27 mouse cellular contexts compared by ENCODE assay signal in the genomic region with DNA sequence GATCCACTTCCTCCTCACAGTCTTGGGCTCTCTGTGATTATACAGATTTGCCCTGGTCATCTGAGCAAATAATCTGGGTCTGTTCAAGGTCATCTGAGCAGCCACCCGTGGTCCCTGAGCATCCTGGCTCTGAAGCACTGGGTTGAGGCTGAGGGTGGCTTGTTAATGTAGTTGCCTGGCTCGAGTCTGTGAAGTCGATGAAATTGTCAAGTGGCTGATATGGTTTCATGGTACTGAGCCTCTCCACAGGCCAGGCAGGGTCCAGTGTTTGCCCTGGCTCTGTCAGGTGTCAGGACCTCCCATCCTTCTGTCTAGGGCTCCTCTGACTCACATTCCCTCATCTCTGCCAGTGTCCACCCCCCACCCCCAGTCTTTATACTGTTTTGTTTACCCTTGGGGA. TPM values are rescaled to one million over a fixed set of nuclear protein-coding genes. Genes with fewer than 3 reads are reported as not detected.
"Had no signal": no experiment of that assay in that cellular context is flagged by ENCODE, and none has a peak within 500 bp of the region (broad histone marks: within the 10 kb centered on the region; RNA-seq: fewer than 3 reads in every experiment).

No protein-coding gene starts in this region.

- H3K4me1 ChIP-seq: lung, embryonic 15.5 days; neural tube, embryonic 12.5 days; neural tube, embryonic 15.5 days had no signal

- H3K4me3 ChIP-seq: layer of hippocampus, adult 2 months; limb, embryonic 10.5 days; limb, embryonic 13.5 days; liver, embryonic 12.5 days; liver, embryonic 15.5 days; lung, embryonic 15.5 days; megakaryocyte, embryonic 14.5 days; midbrain, embryonic 10.5 days; neural tube, embryonic 12.5 days; neural tube, embryonic 15.5 days had no signal

- DNase-seq: kidney, postnatal 25 days; layer of hippocampus, adult 9-11 months; liver; lung, adult 18-20 months; lung, postnatal 10 days; lung, postnatal 36 days; midbrain, embryonic 14.5 days; right cerebral cortex, adult 18-20 months; right cerebral cortex, postnatal 14 days; right cerebral cortex, postnatal 4 days; thymus, adult 2 months; thymus, postnatal 14 days; thymus, postnatal 4 days had no signal

- ATAC-seq: liver, embryonic 12.5 days had no signal

- H3K9ac ChIP-seq: limb, embryonic 13.5 days; liver, embryonic 12.5 days; liver, embryonic 15.5 days; lung, embryonic 15.5 days; neural tube, embryonic 12.5 days; neural tube, embryonic 15.5 days had no signal

- H3K27me3 ChIP-seq: limb, embryonic 13.5 days; liver, embryonic 12.5 days; liver, embryonic 15.5 days; lung, embryonic 15.5 days; neural tube, embryonic 12.5 days; neural tube, embryonic 15.5 days had no signal

- H3K4me2 ChIP-seq: limb, embryonic 13.5 days; liver, embryonic 12.5 days; liver, embryonic 15.5 days; lung, embryonic 15.5 days; neural tube, embryonic 12.5 days; neural tube, embryonic 15.5 days had no signal

- H3K36me3 ChIP-seq: limb, embryonic 10.5 days; limb, embryonic 13.5 days; liver, embryonic 12.5 days; liver, embryonic 15.5 days; lung, embryonic 15.5 days; midbrain, embryonic 10.5 days; neural tube, embryonic 12.5 days; neural tube, embryonic 15.5 days had no signal

- H3K27ac ChIP-seq: kidney, postnatal 0 days; layer of hippocampus, adult 2 months; limb, embryonic 10.5 days; limb, embryonic 13.5 days; liver, embryonic 12.5 days; liver, embryonic 15.5 days; lung, embryonic 15.5 days; midbrain, embryonic 10.5 days; neural tube, embryonic 12.5 days; neural tube, embryonic 15.5 days; stomach, postnatal 0 days had no signal

- H3K9me3 ChIP-seq: limb, embryonic 10.5 days; limb, embryonic 13.5 days; liver, embryonic 12.5 days; liver, embryonic 15.5 days; lung, embryonic 15.5 days; megakaryocyte, embryonic 14.5 days; neural tube, embryonic 12.5 days; neural tube, embryonic 15.5 days had no signal

RNA-seq across cellular contexts. Expression of gene Spocd1, which starts 25.5 kb away (rescaled TPM):
- polyA plus RNA-seq: kidney, postnatal 0 days; large intestine, adult 2 months; limb, embryonic 10.5 days; liver, embryonic 15.5 days; midbrain, embryonic 10.5 days; midbrain, embryonic 14.5 days; neural tube, embryonic 12.5 days; stomach, embryonic 14.5 days; stomach, postnatal 0 days had no signal
